Mouse (Mus musculus): ENCODE data around the gene Mest. TPM values are rescaled to one million over a fixed set of nuclear protein-coding genes. Genes with fewer than 3 reads are reported as not detected.

Gene Mest
- polyA plus RNA-seq, 1 experiment, result 8.4 TPM

DNA sequence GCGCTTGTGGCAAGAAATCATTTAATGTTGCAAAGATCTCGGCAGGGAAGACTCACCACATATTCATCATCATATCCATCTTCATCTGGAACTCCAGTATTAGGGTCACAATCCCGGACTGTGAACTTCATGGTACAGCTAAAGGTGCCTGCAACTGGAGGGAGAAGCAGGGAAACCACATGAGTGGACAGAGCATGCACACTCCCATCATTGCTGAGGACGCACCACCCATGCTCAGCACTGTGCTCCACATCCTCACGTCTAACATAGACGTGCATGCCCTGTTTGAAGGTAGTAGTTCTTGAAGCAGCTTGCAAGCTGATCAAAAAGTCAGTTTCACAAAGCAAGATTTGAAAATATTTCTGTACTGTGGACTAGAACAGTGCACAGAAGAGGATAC, 27.1 kb downstream of the Mest start:
- Histone ChIP-seq H3K36me3 (ENCODE audit: control insufficient read depth, insufficient read depth, low read length) (no peaks in the 10 kb centered on the region; the same call in none of the 2 replicates), H3K27me3 (replicated peaks; ENCODE audit: control insufficient read depth, insufficient read depth, low read length) (no peaks in the 10 kb centered on the region), H3K4me3 (ENCODE audit: insufficient read depth, low read depth, low read length) (no peak overlapping the region), H3K27ac (ENCODE audit: insufficient read depth, low read depth, low read length) (no peak overlapping the region), H3K4me1 (ENCODE audit: control insufficient read depth, insufficient read depth, low read length) (no peaks in the 10 kb centered on the region)
- no peak for TF ChIP-seq CTCF (conservative IDR thresholded peaks at IDR 0.05; ENCODE audit: insufficient read depth, insufficient read length, low read depth, low read length)
- TF ChIP-seq POLR2A (IDR thresholded peaks at IDR 0.05; ENCODE audit: low read depth, low read length), result no peak
- 76% methylated on average over 6 of the region's 6 CpGs for WGBS
- no peak for DNase-seq

DNA sequence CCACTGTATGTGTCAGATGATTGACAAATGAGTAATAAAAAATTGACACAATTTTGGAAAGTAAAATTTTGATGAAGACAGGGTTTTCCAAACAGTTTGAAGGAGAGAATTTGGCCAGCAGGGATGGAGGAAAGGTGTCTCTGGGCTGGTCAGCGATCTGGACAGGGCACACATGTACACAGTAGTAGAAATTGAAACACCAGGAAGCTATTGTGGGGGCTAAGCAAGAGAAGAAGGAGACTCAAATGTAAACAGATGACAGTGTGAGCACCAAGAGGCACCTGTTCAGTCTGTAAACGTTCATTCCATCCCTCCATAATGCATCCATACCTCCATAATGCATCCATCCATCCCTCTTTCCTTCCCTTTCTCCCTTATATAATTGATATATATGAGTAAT, 27.9 kb downstream of the Mest start:
- Histone ChIP-seq H3K4me1 (ENCODE audit: control insufficient read depth, insufficient read depth, low read length) (no peaks in the 10 kb centered on the region), H3K27me3 (replicated peaks; ENCODE audit: control insufficient read depth, insufficient read depth, low read length) (no peaks in the 10 kb centered on the region), H3K4me3 (ENCODE audit: insufficient read depth, low read depth, low read length) (no peak overlapping the region), H3K36me3 (ENCODE audit: control insufficient read depth, insufficient read depth, low read length) (no peaks in the 10 kb centered on the region; the same call in none of the 2 replicates), H3K27ac (ENCODE audit: insufficient read depth, low read depth, low read length) (no peak overlapping the region)
- 76% methylated on average over 2 of the region's 2 CpGs for WGBS
- TF ChIP-seq CTCF (conservative IDR thresholded peaks at IDR 0.05; ENCODE audit: insufficient read depth, insufficient read length, low read depth, low read length) (no peak), POLR2A (IDR thresholded peaks at IDR 0.05; ENCODE audit: low read depth, low read length) (no peak)
- DNase-seq, result no peak

Other genes starting within 250 kb of the Mest start
- 27.3 and 35.2 TPM in 2 replicates for gene Tmem209, start 213.8 kb upstream of the Mest start, polyA plus RNA-seq (2012; rRNA removed)
- gene Ssmem1, start 213.7 kb upstream of the Mest start, polyA plus RNA-seq (2012; rRNA removed), result 0.09 TPM in 1 of 2 replicates, not detected in the other
- gene Cpa2, start 182.0 kb upstream of the Mest start, polyA plus RNA-seq (2012; rRNA removed), result 0.14 TPM in 1 of 2 replicates, not detected in the other
- gene Cpa4, start 155.2 kb upstream of the Mest start, polyA plus RNA-seq (2012; rRNA removed), result not detected in 2 replicates
- gene Cpa5, start 112.5 kb upstream of the Mest start, polyA plus RNA-seq (2012; rRNA removed), result not detected in 2 replicates
- 0.11 TPM in 1 of 2 replicates, not detected in the other for gene Cpa1, start 84.3 kb upstream of the Mest start, polyA plus RNA-seq (2012; rRNA removed)
- 2.6 and 2.9 TPM in 2 replicates for gene Cep41, start 29.8 kb upstream of the Mest start, polyA plus RNA-seq (2012; rRNA removed)
- 13.0 and 15.6 TPM in 2 replicates for gene Copg2, start 173.2 kb downstream of the Mest start, polyA plus RNA-seq (2012; rRNA removed)
- not detected in 2 replicates for gene Tsga13, start 192.0 kb downstream of the Mest start, polyA plus RNA-seq (2012; rRNA removed)
- not detected in 2 replicates for gene Klf14, start 235.5 kb downstream of the Mest start, polyA plus RNA-seq (2012; rRNA removed)

Data from kidney, adult 2 months (tissue).